Mouse (Mus musculus): ENCODE measurements around the gene Bbs1. TPM values are rescaled to one million over a fixed set of nuclear protein-coding genes. Genes with fewer than 3 reads are reported as not detected.

Gene Bbs1
- total and polyA plus RNA-seq, 3 experiments: 1.2 to 1.9 TPM; not detected in 1

- Histone ChIP-seq H3K9ac (ENCODE audit: control insufficient read depth, low read depth, low read length, poor library complexity, severe bottlenecking) (no peak overlapping the region), H3K4me3 (ENCODE audit: control insufficient read depth in 1 of 2, insufficient read depth in 1 of 2, low read depth in 2 of 2, low read length in 2 of 2) (no peak overlapping the region), H3K27ac (ENCODE audit: control insufficient read depth, low read depth, low read length) (no peak overlapping the region)
Observed at GRCm38 (mm10) chr19:4850281-4850680, 56.1 kb downstream of the Bbs1 start.

GRCm38 (mm10) chr19:4849800-4850199, 56.6 kb downstream of the Bbs1 start:
- Histone ChIP-seq H3K27me3 (ENCODE audit: control insufficient read depth in 1 of 2, insufficient read depth in 2 of 2, low read length in 2 of 2) (peaks cover 2 to 3% of the 10 kb centered on the region in 2 experiments; a peak in 3 of 4 replicates), H3K79me2 (ENCODE audit: control insufficient read depth, insufficient read depth, low read length, poor library complexity) (no peaks in the 10 kb centered on the region), H3K4me1 (ENCODE audit: control insufficient read depth in 1 of 2, insufficient read depth in 2 of 2, low read length in 2 of 2) (peaks cover 7 to 9% of the 10 kb centered on the region in 2 experiments; a peak in 3 of 4 replicates), H3K27ac (ENCODE audit: control insufficient read depth, low read depth, low read length) (no peak overlapping the region), H3K9me3 (replicated peaks; ENCODE audit: insufficient read depth, low read length) (no peaks in the 10 kb centered on the region), H3K4me3 (ENCODE audit: control insufficient read depth in 1 of 2, insufficient read depth in 1 of 2, low read depth in 2 of 2, low read length in 2 of 2) (no peak overlapping the region), H3K9ac (ENCODE audit: control insufficient read depth, low read depth, low read length, poor library complexity, severe bottlenecking) (no peak overlapping the region), H3K36me3 (ENCODE audit: control insufficient read depth in 1 of 2, insufficient read depth in 2 of 2, low read length in 2 of 2) (peaks cover 0 to 10% of the 10 kb centered on the region in 2 experiments; a peak in 2 of 4 replicates)
- TF ChIP-seq SIN3A (IDR thresholded peaks at IDR 0.05; ENCODE audit: low read length) (no peak), ZKSCAN1 (IDR thresholded peaks at IDR 0.05; ENCODE audit: low read depth, low read length) (no peak), EP300 (IDR thresholded peaks at IDR 0.05; ENCODE audit: low read depth in 1 of 2, low read length in 2 of 2) (no peak), POLR2A (IDR thresholded peaks at IDR 0.05; ENCODE audit: control insufficient read depth in 1 of 2, insufficient read depth in 1 of 2, low read depth in 1 of 2, low read length in 2 of 2, poor library complexity in 1 of 2) (no peak), UBTF (IDR thresholded peaks at IDR 0.05; ENCODE audit: borderline replicate concordance, insufficient read depth, low read depth, low read length) (no peak), SMC3 (IDR thresholded peaks at IDR 0.05; ENCODE audit: low read depth, low read length) (no peak), TAL1 (IDR thresholded peaks at IDR 0.05; ENCODE audit: low read length) (no peak), USF2 (IDR thresholded peaks at IDR 0.05; ENCODE audit: borderline replicate concordance in 1 of 2, insufficient read depth in 1 of 2, low read depth in 1 of 2, low read length in 2 of 2) (no peak), MXI1 (IDR thresholded peaks at IDR 0.05; ENCODE audit: low read depth, low read length) (no peak), KAT2A (conservative IDR thresholded peaks at IDR 0.05; ENCODE audit: low read depth, low read length) (no peak), NELFE (IDR thresholded peaks at IDR 0.05; ENCODE audit: low read depth, low read length) (no peak), CHD2 (IDR thresholded peaks at IDR 0.05; ENCODE audit: low read length) (no peak)
- DNase-seq (ENCODE audit: low read depth, low spot score): no peak

More at GRCm38 (mm10) chr19:4850281-4850680, 56.1 kb downstream of the Bbs1 start:
- Histone ChIP-seq H3K4me1 (ENCODE audit: control insufficient read depth in 1 of 2, insufficient read depth in 2 of 2, low read length in 2 of 2) (peaks cover 6 to 9% of the 10 kb centered on the region in 2 experiments; a peak in 3 of 4 replicates), H3K9me3 (replicated peaks; ENCODE audit: insufficient read depth, low read length) (no peaks in the 10 kb centered on the region), H3K79me2 (ENCODE audit: control insufficient read depth, insufficient read depth, low read length, poor library complexity) (no peaks in the 10 kb centered on the region), H3K36me3 (ENCODE audit: control insufficient read depth in 1 of 2, insufficient read depth in 2 of 2, low read length in 2 of 2) (peaks cover 0 to 10% of the 10 kb centered on the region in 2 experiments; a peak in 2 of 4 replicates), H3K27me3 (ENCODE audit: control insufficient read depth in 1 of 2, insufficient read depth in 2 of 2, low read length in 2 of 2) (peaks cover 2 to 3% of the 10 kb centered on the region in 2 experiments; a peak in 3 of 4 replicates)
- TF ChIP-seq ZNF384 (IDR thresholded peaks at IDR 0.05; ENCODE audit: low read depth, low read length): 0 out of 2 replicates have a peak, but pooled peaks have one; percentile 15
- TF ChIP-seq ZC3H11A (IDR thresholded peaks at IDR 0.05; ENCODE audit: low read depth, low read length): no peak
- no peak for DNase-seq (ENCODE audit: low read depth, low spot score)

- Histone ChIP-seq H3K36me3 (ENCODE audit: control insufficient read depth in 1 of 2, insufficient read depth in 2 of 2, low read length in 2 of 2) (peaks cover 0 to 10% of the 10 kb centered on the region in 2 experiments; a peak in 2 of 4 replicates), H3K9ac (ENCODE audit: control insufficient read depth, low read depth, low read length, poor library complexity, severe bottlenecking) (no peak overlapping the region), H3K4me1 (ENCODE audit: control insufficient read depth in 1 of 2, insufficient read depth in 2 of 2, low read length in 2 of 2) (peaks cover 7 to 12% of the 10 kb centered on the region in 2 experiments; a peak in 3 of 4 replicates), H3K9me3 (replicated peaks; ENCODE audit: insufficient read depth, low read length) (no peaks in the 10 kb centered on the region), H3K27ac (ENCODE audit: control insufficient read depth, low read depth, low read length) (no peak overlapping the region), H3K27me3 (ENCODE audit: control insufficient read depth in 1 of 2, insufficient read depth in 2 of 2, low read length in 2 of 2) (peaks cover 0 to 2% of the 10 kb centered on the region in 2 experiments; a peak in 3 of 4 replicates), H3K79me2 (ENCODE audit: control insufficient read depth, insufficient read depth, low read length, poor library complexity) (no peaks in the 10 kb centered on the region), H3K4me3 (ENCODE audit: control insufficient read depth in 1 of 2, insufficient read depth in 1 of 2, low read depth in 2 of 2, low read length in 2 of 2) (no peak overlapping the region)
- DNase-seq (ENCODE audit: low read depth, low spot score): peak; percentile 82
- TF ChIP-seq JUND (IDR thresholded peaks at IDR 0.05; ENCODE audit: low read depth, low read length) (no peak), USF2 (IDR thresholded peaks at IDR 0.05; ENCODE audit: borderline replicate concordance in 1 of 2, insufficient read depth in 1 of 2, low read depth in 1 of 2, low read length in 2 of 2) (no peak), MYB (IDR thresholded peaks at IDR 0.05; ENCODE audit: low read depth, low read length) (no peak), EP300 (IDR thresholded peaks at IDR 0.05; ENCODE audit: low read depth in 1 of 2, low read length in 2 of 2) (no peak), CHD2 (IDR thresholded peaks at IDR 0.05; ENCODE audit: low read length) (no peak), GABPA (IDR thresholded peaks at IDR 0.05; ENCODE audit: low read depth, low read length) (no peak), RCOR1 (IDR thresholded peaks at IDR 0.05; ENCODE audit: low read depth, low read length) (no peak), RAD21 (IDR thresholded peaks at IDR 0.05; ENCODE audit: low read depth, low read length) (peak; percentile 74), ELF1 (IDR thresholded peaks at IDR 0.05; ENCODE audit: low read depth, low read length) (no peak), SMC3 (IDR thresholded peaks at IDR 0.05; ENCODE audit: low read depth, low read length) (peak; percentile 91), KAT2A (conservative IDR thresholded peaks at IDR 0.05; ENCODE audit: low read depth, low read length) (no peak), ETS1 (IDR thresholded peaks at IDR 0.05; ENCODE audit: low read depth, low read length) (no peak), TCF12 (IDR thresholded peaks at IDR 0.05; ENCODE audit: low read depth, low read length) (no peak), MAFK (IDR thresholded peaks at IDR 0.05; ENCODE audit: borderline replicate concordance, low read depth, low read length) (no peak), ZNF384 (IDR thresholded peaks at IDR 0.05; ENCODE audit: low read depth, low read length) (no peak), BHLHE40 (IDR thresholded peaks at IDR 0.05; ENCODE audit: borderline replicate concordance, low read depth, low read length) (no peak), TAL1 (IDR thresholded peaks at IDR 0.05; ENCODE audit: low read length) (no peak)
Observed at GRCm38 (mm10) chr19:4847490-4847889, 58.9 kb downstream of the Bbs1 start.
